Mouse (Mus musculus) left cerebral cortex, adult 8-10 months (tissue): ENCODE results near the gene Lancl2. TPM values are rescaled to one million over a fixed set of nuclear protein-coding genes. Genes with fewer than 3 reads are reported as not detected.

ENCODE experiments used
- DNase-seq, 2 experiments: peaks; one replicate each; pipeline ENCODE4 v3.0.0; 2022; ENCODE audit warnings: low spot score in 2 of 2
- total RNA-seq, 4 experiments: library from RNA; stranded (reverse); gene quantifications; 2 replicates each; pipeline ENCODE4 v1.2.4; 2022

Gene Lancl2
- total RNA-seq, 4 experiments from 2014 or later = 88.9 to 114 (median 97.6) TPM

DNA sequence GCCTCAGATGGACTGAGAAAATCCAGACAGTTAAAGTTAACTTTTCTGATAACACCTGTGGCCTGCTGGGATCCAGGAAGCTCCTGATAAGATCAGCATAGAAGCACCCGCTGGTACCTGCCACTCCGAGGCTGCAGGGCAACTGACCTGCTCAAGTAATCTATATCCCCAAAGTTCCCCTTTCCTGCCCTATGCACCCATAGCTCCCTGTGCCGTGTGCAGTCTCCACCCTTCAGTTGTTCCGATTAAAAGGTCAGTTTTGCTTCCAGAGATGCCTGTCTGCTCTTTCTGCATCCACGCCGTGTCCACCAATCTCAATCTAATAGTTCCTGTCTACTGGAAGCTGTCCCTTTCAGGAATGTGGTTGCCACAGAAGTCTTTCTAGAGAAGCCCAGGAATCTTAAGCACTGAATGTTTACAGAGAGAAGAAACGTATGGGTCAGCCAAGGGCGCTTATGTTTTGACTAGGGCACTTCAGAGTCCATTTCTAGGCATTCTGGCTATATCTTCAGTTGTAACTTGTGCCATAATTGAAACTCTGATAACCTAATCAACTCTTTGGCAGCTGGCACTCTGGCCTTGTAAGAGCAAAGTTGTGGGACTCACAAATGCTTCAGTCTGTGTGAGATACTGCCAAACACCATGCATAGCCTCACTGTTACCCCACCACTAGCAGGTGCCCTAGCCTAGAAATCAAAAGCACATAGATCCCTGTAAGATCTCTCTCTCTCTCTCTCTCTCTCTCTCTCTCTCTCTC is 65.0 kb downstream of the Lancl2 start:
- no peak for DNase-seq

DNA sequence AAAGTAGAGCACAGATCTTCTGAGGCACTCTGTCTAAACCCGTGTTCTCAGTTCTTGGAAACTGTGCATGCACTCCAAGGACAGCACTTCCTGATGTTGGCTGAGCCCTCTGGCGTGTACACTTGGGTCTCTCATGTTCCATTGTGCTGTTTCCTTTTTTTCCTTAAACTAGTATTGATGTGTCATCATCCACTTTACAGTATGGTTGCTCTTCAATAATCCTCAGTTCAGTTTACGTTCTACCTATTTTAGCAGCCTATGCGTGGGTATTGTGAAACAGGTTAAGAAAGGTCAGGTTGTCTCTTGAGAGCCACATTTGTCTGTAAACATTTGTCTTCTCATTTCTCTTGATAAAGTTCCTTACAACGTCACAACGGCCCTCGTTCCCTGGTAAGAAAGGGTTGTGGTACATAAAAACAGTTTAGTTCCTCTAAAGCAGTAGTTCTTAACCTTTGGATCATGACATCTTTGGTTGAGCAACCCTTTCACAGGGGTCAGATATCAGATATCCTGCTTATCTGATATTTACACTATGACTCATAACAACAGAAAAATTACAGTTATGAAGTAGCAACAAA is 66.7 kb downstream of the Lancl2 start:
- DNase-seq = no peak

DNA sequence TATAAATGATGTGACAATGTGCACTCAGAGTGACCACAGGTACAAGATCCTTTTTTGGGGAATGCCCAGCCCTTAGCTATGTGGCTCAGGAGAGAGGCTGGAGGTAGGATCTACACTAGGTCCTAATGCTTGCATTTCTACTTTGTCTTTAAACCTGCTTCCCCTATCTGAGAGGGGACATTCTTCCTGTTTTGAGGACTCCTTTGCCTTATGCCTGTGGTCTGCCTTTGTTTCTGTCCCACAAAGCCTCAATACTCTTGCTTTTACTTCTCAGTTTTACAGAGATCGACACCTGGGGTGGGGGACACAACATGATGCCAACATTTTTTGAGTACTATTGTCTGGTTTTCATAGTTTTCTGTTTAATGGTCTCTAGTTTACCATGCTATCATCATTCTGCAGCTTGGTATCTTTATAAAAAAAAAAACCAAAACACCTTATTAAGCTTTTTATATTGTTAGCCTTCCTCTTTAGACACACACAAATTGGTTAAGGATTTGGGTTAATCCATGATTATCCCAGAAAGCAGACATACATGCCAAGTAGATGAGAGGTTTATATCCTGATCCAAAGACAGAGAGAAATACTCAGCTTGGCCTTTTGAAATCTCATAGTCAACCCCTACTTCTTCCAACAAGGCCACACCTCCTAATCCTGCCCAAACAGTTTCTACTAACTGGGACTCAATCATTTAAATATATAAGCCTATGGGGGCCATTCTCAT is 68.3 kb downstream of the Lancl2 start:
- no peak for DNase-seq

DNA sequence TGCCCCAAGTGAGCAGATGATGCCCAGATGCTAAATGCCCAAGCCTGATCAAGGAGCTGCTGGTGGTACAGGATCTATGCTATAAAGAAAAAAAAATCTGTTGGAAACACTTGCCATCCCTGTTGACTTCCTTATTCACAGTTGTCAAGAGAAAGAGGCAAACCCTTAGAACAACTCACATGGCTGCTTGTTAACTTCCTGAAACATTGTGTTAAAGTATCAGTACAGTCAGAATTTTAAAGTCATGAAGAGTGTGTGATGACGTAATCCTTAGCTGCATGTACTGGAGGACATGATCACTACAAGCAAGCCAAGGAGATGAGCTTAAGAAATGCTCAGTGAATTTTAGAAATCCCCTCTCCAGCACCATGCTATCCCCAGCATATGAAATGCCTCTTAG is 71.5 kb downstream of the Lancl2 start:
- no peak for DNase-seq

DNA sequence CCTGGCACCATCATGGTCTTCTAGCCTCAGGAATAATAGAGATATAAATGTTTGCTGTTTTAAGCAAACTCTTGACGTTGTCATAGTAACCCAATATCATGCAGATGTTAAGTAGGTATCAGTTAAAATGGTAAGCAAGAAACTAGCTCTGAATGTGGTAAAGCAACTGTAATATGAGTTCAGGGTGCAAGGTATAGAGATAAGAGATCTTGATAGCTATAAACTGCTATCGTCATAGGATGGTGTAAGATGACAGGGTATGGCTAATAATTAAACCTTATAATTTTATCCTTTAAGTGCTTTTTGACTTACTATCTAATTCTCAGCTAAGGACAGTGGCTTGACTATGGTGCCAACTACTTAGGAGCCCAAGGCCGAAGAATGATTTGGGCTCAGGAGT is 78.0 kb downstream of the Lancl2 start:
- no peak for DNase-seq

DNA sequence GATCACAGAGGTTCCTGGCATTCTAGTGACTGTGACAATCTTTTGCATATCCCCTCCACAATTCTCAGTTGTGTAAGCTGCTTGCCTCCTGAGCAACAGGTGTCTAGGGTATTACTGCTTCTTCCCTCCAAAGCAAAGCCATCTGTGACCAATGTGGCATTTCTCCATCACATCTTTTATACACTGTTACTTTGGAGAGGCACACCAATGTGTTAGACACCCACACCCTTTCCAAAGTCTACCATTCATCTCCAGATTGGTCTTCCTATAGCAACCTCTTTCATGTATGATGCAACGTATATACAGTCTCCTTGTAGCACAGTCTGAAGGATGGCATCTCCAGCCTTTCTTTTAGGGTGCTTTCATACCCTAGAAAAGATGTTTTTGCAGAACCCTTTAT is 80.3 kb downstream of the Lancl2 start:
- no peak for DNase-seq

DNA sequence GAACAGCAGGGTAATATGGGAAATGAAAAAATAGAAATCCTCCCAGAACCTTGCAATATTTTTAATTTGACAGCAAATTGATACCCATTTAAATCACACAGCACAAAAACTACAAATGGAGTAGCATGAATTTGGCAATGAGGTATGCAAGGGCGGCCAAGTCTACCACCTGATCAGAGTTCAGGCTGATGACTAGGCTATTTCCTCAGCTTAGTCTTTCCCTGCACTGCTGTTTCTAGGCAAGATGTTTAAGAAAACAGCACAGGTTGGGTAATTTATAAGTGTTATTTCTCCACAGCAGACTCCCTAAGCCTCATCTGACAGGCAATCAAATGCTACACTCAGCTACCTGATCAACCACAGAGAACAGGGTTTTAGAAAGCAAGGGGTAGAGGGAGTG is 81.9 kb downstream of the Lancl2 start:
- no peak for DNase-seq

DNA sequence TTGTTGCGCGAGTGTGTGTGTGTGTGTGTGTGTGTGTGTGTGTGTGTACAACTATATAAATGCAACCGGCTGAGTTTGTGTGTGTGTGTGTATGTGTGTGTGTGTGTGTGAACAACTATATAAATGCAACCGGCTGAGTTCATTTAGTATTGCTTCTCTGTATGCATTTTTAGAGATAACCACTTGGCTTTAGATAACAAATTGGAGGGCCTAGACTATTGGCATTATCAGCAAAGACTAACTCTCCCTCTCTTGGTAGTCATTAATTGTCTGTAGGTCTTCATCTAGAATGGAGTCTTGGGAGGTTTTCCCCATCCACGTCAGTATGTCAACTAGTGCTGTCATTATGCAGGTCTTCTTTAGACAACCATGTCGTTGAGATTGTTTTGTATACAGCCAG is 85.0 kb downstream of the Lancl2 start:
- DNase-seq = no peak

Other genes with a start within 250 kb of the Lancl2 start
- gene Ppm1k, start 167.1 kb upstream of the Lancl2 start, total RNA-seq = 100 to 1,000 TPM in 1 of 4 experiments, 10 to 100 TPM in 3; 84.3 to 108 (median 91.8) TPM
- 10 to 100 TPM; 12.5 to 17.2 (median 14.6) TPM for gene Herc6, start 121.5 kb upstream of the Lancl2 start, total RNA-seq
- 10 to 100 TPM in 1 of 4 experiments, 1 to 10 TPM in 3; 8.6 to 10.2 (median 9.7) TPM for gene Pyurf, start 10.5 kb upstream of the Lancl2 start, total RNA-seq
- gene Vopp1, start 122.6 kb downstream of the Lancl2 start, total RNA-seq = 100 to 1,000 TPM; 109 to 124 (median 114) TPM
- not detected for gene Vmn1r21, start 147.8 kb downstream of the Lancl2 start, total RNA-seq
- gene Vmn1r22, start 205.5 kb downstream of the Lancl2 start, total RNA-seq = not detected
- not detected for gene Vmn1r23, start 224.3 kb downstream of the Lancl2 start, total RNA-seq